Mouse (Mus musculus): ENCODE results near the gene Treml2. TPM values are rescaled to one million over a fixed set of nuclear protein-coding genes. Genes with fewer than 3 reads are reported as not detected.
A peak's percentile ranks its signal among the peaks of the same experiment; 100 is the strongest.
"Not testable (repeated sequence)": the region's sequence is repeated elsewhere in the genome, so short reads cannot be mapped to it uniquely, and the experiment has no call there.

The Treml2 gene
- total RNA-seq, 2 experiments from 2014 or later = 0.54 to 0.64 TPM

DNA sequence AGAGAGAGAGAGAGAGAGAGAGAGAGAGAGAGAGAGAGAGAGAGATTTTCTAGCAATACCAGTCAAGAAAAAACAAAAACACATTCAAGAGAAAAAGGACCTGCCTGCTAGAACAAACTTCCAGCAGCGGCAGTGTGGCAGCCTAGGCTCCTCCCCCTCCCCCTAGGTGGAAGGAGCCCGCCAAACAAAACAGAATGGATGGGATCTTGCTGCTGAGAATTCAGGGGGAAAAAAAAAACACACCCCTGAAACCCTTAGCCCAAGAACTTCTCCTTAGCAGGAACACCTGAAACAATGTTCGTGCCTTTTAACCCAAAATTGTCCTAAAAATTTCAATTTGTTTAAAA lies 17.6 kb upstream of the Treml2 start:
- intact Hi-C loops (cut with DNase I) = no loop called here

DNA sequence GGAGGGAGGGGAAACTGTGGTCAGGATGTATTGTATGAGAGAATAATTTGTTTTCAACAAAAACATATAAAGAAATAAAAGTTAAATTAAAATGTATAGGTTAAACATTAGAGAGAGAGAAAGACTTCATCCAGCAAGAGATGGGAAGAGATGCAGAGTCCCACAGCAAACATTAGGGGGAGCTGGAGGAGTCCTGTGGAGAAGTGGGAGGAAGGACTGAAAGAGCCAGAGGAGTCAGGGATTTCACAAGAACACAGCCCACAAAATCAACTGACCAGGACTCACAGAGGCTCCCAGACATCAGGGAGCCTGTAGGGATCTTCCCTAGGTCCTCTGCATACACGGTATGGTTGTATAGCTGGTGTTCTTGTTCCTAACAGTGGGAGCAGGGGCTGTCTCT lies 12.5 kb upstream of the Treml2 start:
- intact Hi-C loops (cut with DNase I) = no loop called here
- DNase-seq (ENCODE audit: low spot score in 2 of 2) = no peak

More for the DNA sequence above, 17.6 kb upstream of the Treml2 start:
- DNase-seq (ENCODE audit: low spot score in 2 of 2) = no peak

DNA sequence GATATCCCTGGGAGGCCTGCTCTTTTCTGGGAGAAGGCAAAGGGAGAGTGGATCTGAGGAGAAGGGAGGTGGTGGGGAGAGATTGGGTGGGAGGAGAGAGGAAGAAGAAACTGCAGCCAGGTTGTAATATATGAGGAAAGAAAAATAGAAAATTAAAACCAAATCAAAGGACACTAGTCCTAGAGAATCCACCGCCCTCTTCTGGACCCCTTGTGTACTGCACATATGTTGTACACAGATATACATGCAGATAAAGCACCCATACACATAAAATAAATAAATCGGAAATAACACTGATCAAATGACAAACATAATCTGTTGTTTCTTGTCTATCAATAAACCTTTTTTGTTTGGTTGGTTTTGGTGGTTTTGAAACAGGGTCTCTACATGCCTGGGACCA lies 12.0 kb upstream of the Treml2 start:
- intact Hi-C loops (cut with DNase I) = no loop called here
- DNase-seq (ENCODE audit: low spot score in 2 of 2) = no peak

DNA sequence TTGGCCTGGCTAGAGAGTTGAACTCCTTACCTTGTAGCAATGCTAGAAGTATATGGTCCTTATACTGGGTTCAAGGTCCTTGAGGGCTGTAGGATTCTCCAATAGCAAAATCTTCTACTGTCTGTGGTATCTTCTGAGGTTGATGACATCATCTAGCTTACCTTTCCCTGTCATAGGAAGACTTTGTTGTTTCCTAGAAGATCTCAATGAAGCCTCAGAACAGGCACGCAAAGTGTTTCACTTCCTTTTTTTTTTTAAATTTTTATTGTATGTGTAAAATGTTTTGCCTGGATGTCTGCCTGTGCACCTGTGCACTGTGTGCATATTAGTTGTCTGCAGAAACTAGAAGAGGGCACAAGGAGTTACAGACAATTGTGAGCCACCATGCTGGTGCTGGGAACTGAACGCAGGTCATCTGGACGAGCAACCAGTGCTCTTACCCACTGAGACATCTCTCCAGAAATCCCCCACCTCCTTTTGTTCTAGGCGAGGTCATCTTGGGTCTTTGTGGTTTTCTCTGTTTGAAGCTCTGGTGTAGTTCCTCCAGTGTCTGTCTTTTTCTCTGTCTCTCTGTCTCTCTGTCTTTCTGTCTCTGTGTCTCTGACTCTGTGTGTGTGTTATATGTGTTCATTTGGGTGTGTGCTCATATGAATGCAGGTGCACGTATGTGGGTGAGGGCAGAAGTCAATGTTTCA lies 5.7 kb upstream of the Treml2 start:
- intact Hi-C loops (cut with DNase I) = no loop called here
- DNase-seq (ENCODE audit: low spot score in 2 of 2) = no peak

DNA sequence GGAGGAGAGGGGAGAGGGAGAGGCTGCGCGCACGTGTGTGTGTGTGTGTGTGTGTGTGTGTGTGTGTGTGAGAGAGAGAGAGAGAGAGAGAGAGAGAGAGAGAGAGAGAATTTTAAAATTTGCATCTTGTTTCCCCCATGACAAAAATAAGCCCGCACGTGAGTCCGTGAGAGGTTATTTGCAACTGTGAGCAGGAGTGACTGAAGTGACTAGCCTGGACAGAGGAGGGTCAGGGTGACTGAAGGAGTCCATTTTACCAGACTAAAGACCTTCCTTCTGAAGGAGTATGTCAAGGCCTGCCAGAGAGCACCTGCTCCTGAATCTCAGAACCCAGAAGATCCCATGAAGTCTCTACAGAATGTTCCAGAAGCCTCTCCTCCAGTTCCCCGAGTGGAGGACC lies 458 bp downstream of the Treml2 start:
- DNase-seq (ENCODE audit: low spot score in 2 of 2) = no peak
- intact Hi-C loops (cut with DNase I) = no loop called here

DNA sequence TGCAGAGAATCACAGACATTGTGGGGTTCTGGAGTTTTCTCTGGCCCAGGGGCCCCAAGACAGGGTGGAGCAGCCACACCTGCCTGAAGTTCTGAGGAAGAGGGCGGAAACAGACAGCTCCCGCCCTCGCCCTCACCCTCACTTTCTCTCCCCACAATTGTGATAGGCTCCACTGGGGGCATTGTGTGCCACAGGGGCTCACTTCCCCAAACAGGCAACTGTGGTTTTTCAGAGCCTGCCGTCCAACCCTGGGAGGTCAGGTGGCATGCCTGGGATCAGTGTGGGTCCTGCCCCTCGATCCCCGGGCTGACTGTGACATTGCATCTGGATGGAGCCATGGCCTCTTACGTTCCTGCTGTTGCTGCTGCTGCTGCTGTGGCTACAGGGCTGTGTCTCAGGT lies 901 bp downstream of the Treml2 start:
- intact Hi-C loops (cut with DNase I) = no loop called here
- no peak for DNase-seq (ENCODE audit: low spot score in 2 of 2)

DNA sequence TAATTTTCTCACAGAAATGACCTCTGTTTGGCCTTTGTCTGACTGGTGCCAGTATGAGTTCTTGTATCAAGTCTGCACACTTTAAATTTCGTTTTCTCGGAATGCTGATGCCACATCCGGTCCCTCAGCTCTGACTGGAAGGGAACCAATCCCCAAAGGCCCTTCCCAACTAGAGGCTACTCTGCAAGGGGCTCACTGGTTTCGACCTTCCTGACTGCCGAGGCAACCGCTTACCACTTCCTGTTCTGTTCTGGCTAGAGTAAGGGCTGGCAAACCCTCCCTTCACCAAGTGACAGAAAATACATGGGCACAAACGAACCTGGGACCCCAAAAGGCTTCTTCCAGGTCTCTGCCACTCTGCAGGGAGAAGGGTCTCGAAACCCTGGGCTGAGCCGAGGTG lies 1.6 kb downstream of the Treml2 start:
- intact Hi-C loops (cut with DNase I) = no loop called here
- no peak for DNase-seq (ENCODE audit: low spot score in 2 of 2)

DNA sequence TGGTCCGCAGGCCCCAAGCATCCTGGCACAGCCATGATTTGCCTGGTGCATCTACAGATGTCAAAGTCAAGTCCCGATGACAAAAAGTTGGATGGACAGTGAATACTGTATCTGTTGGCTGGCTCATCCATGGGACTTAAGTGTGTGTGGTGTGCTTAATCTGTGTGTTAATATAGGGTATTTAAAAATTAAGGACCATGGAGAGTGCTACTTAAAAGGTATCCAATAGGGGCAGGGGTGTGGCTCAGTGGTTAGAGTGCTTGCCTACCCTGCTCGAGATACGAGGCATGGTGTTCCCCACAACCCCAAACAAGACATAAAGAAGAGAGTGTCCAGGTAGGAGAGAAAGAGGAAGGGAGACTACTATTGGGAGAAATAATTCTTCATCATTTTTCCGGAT lies 2.5 kb downstream of the Treml2 start:
- DNase-seq (ENCODE audit: low spot score in 2 of 2) = no peak
- intact Hi-C loops (cut with DNase I) = no loop called here

DNA sequence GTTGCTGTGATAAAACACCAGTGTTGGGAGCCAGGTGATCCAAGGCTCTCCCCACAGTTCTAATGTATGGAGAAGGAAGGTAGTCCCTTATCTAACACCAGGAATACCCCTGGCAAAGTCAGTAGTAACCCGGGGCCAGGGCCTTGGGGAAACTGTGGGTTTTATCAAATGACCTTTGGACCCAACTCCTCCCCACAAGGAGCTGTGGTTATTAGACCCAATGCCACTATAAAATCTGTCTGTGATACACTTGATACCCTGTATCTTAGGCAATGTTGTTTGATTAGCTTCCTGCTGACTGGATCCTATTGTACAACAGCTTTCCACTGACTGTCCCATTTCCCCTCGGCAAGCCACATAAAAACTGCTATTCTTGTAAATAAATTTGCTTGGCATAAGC lies 12.8 kb downstream of the Treml2 start:
- intact Hi-C loops (cut with DNase I) = loop anchor here (10.0 kb wide), 1 partner anchor 167 kb away; the partner anchor contains the start of gene 9830107B12Rik
- no peak for DNase-seq (ENCODE audit: low spot score in 2 of 2)

DNA sequence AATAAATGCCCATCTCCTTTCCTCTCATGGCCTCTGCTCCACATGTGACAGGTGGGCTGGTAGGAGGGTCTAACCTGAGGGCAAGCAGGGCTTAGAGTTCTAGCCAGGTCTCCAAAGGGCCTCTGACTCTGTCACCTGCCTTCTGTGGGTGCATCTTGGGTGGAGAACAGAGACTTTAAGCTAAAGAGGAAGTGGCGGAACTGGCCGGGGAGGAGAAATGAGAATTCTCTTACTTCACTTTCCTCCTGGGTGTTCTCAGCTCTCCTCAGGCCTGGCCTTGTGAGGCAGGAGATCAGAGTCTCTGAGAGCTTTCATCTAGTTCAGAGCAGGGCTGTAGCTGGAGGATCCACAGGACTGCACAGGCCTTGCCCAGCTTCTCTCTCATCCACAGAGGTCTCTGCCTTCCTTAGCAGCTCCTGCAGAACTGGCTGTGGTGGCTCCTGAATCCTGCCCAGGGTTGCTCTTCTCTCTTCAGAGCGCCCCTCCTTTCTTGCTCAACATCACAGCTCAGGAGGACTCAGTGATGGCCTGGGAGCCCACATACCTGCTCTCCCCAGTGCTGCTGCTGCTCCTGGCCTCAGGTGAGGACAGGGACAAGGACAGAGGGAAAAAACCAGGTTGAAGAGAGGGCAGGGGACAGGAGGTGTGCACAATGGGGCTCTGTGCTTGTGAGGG lies 16.7 kb downstream of the Treml2 start, which contains the start of gene B430306N03Rik:
B430306N03Rik (plus strand) TSS at position 237 of the 675 bp plus-strand sequence.
- intact Hi-C loops (cut with DNase I) = loop anchor here (10.0 kb wide), 1 partner anchor 171 kb away; the partner anchor contains the start of gene 9830107B12Rik
- DNase-seq (ENCODE audit: low spot score in 2 of 2) = not testable (repeated sequence)

DNA sequence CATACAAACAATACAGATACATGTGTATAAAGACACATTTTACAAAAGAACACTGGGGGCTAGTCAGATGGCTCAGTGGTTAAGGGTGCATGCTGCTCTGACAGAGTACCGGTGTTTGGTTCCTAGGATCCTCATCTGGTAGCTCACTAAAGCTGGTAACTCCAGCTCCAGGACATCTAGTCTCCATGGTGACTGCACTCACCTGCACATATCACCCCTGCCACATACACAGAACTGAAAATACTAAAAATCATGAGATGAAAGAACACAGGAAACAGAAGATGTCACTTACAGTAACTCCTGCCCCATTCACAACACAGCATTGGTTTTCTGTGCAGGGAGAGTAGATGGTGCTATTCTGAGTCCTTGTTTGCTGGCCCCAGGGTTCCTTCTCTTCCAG lies 19.4 kb downstream of the Treml2 start:
- no peak for DNase-seq (ENCODE audit: low spot score in 2 of 2)
- intact Hi-C loops (cut with DNase I) = loop anchor here (10.0 kb wide), 1 partner anchor 174 kb away; the partner anchor contains the start of gene 9830107B12Rik

DNA sequence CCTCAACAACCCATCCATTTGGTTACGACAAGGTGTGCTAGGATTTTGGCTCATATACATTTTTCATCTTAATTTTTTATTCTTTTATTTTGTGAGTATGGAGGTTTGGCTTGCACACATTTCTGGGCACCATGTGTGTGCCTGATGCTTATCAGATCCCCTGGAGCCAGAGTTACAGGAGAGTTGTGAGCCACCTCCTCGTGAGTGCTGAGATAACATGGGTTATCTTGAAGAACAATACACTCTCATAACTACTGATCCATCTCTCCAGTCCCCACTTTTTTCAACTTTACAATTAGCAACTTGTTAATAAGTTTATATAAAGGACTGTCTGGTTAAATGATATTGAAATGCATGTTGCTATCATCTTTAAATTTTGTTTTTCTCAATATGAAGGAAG lies 22.0 kb downstream of the Treml2 start:
- intact Hi-C loops (cut with DNase I) = no loop called here
- DNase-seq (ENCODE audit: low spot score in 2 of 2) = no peak

DNA sequence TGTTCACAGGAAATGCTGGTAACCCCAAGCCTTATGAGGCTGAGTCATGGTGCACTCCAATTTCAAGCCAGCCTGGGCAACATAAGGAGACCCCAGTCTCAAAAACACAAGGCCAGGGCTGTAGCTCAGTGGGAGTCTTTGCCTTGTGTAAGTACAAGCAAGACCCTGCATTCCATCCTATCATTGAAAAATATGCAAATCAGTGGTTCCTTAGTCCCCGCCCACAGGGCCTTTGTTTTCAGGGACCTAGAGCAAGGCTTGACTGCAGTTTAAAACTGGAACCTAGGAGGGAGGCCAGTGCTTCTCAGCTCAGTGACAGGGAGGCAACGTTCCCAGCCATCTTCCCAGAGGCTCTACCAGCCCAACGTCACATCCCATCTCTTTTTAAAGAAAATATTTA lies 23.9 kb downstream of the Treml2 start:
- no peak for DNase-seq (ENCODE audit: low spot score in 2 of 2)
- intact Hi-C loops (cut with DNase I) = no loop called here

DNA sequence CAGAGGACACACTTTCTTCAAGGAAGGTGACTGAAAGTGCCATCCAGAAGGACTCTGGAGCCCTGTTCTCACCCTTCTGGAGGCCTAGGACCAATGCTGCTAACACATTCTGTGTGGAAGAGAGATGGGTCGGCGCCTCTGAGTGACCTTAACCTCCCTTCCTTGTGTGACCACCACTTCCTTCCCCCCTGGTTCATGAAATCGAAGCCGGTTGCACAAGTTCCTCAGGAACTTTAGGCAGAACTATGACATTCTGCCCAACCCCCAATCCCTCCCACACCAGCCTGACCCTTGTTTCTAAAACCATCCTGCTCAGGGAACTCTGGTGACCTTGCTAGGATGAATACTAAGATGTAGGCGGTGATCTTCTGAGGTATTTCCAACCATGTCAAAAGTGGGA lies 25.0 kb downstream of the Treml2 start:
- no peak for DNase-seq (ENCODE audit: low spot score in 2 of 2)
- intact Hi-C loops (cut with DNase I) = no loop called here

DNA sequence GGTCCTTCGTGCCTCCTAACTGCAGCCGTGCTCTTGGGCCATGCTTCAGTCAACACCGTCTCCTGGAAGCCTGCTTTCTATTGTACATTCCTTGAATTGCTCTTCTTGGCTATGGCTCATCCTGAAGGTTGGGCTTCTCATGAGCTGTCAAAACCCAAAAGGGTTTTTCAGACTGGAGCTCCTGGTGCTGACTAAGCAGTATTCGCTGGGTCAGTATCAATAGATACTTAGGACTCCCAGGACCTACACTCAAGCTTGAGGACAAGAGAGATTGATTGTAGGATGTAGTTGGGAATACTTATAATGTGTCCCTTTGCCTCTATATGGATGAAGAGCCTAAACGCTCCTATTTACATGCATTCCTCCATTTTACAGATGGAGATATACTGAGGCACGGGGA lies 25.8 kb downstream of the Treml2 start:
- DNase-seq (ENCODE audit: low spot score in 2 of 2) = no peak
- intact Hi-C loops (cut with DNase I) = loop anchor here (5.0 kb wide), 2 partner anchors 47 to 67 kb away; no protein-coding TSS in a partner anchor

DNA sequence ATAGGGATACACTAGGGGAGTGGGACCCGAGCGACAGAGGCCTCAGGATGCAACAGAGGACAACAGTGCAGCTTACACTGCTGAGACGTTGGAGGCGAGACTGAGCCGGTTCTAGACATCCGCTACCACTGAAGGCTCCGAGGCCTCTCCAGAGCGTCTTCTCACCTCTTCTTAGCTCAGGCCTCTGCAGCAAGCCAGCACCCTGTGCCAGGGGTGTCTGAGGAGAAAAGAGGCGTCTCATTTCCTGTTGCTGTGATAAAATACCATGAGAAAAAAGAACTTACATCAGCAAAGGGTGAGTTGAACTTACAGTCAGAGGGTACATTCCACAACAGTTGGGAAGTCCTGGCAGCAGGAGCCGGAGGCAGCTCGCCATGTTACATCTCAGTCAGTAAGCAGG lies 26.3 kb downstream of the Treml2 start:
- intact Hi-C loops (cut with DNase I) = loop anchor here (5.0 kb wide), 2 partner anchors 47 to 67 kb away; no protein-coding TSS in a partner anchor

DNA sequence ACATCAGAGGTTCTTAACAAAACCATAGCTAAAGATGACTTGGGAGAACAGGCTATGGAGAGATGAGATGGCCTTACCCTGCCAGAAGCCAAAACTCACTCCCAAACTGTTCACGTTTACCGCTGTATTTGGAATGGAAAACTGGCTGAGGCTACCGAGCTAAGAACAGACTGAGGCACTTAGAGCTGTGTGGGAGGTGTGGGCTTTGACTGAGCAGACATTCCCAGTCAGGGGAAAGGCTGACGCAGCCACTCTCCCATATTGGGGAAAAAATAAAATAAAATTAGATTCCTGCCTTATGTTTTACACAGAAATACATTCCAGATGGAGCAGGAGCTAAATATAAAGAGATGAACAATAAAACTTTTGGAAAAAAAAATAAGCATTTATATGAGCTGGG lies 27.4 kb downstream of the Treml2 start:
- peak; percentile 71 to 80 for DNase-seq (ENCODE audit: low spot score in 2 of 2)
- intact Hi-C loops (cut with DNase I) = loop anchor here (5.0 kb wide), 2 partner anchors 46 to 66 kb away; no protein-coding TSS in a partner anchor

More for the DNA sequence above, 26.3 kb downstream of the Treml2 start:
- no peak for DNase-seq (ENCODE audit: low spot score in 2 of 2)

DNA sequence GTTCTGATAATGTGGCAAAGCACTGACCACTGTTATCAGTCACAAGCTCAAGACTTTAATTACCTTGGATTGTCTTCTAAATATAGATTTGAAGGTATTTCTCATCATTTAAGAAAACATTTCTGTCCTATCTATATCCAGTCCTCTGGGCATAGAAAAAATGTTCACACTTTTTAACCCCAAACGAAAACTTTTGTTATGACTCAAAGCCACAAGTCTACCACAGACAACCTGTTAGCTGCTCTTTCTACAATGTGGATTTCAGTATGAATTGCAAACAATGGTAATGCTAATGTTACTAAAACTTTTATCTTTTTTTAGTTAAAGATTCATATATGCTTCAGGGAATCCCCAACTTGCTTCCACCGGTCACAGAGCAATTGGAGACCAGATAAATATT lies 33.2 kb downstream of the Treml2 start:
- intact Hi-C loops (cut with DNase I) = loop anchor here (10.0 kb wide), 2 partner anchors 218 to 538 kb away; no protein-coding TSS in a partner anchor
- no peak for DNase-seq (ENCODE audit: low spot score in 2 of 2)

DNA sequence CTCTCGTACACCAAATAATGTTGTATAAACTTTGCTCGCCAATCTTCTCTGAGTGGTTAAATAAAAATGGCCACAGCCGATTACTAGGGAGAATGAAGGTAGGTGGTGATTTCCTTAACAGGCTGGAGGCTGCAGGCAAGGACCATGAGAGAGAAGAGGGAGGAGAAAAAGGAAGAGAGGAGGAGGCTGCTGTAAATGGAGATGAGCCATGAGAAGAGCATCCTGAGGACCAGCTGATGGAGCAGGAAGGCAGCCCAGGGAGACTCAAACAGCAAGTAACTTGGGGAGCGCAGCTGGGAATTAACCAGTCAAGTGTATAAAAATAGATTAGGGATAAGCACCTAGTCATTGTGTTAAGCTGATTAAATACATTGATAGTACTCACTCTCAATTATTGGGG lies 34.9 kb downstream of the Treml2 start:
- intact Hi-C loops (cut with DNase I) = loop anchor here (10.0 kb wide), 2 partner anchors 219 to 539 kb away; no protein-coding TSS in a partner anchor
- DNase-seq (ENCODE audit: low spot score in 2 of 2) = no peak

DNA sequence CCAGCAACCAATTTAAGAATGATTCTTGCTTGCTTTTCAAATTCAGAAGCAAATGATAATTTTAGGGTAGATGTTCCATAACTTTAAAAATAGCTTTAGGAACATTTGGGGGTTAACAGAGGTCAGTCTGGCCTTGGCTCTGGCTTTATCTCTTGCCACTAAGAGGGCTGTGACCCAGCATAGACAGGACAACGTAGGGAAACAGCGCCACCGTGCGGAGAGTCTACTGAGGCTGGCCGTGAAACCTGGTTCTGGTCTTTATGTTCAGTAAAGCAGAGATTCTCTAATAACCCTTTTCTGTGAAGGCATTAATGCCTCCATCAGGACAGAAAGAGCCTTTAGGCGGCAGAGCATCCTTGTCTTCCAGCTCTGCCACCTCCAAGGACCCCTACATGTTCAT lies 37.6 kb downstream of the Treml2 start:
- peak; percentile 70 to 72 for DNase-seq (ENCODE audit: low spot score in 2 of 2)
- intact Hi-C loops (cut with DNase I) = loop anchor here (1.0 to 10.0 kb wide), 4 partner anchors 62 to 542 kb away; partner anchors contain the start of gene Nfya

DNA sequence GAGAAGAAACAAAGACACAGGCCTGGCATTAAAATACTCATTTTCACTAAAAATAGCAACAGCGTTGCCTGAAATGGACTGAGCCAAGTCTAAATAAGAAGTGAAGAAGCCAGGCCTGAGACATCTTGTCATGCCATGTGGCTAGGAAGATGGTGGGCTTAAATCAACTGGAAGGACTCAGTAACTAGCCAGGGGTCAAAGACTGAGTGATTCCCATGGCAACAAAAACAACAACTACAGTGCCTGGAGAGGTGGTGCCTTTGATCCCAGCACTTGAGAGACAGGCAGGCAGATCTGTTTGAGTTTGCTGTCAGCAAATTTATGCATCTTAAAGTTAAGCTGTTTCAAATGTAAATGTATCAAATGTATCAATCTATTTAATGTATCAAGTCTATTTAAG lies 41.0 kb downstream of the Treml2 start:
- intact Hi-C loops (cut with DNase I) = no loop called here
- no peak for DNase-seq (ENCODE audit: low spot score in 2 of 2)

All from left cerebral cortex, postnatal 36 days (tissue).